In the genomic region with DNA sequence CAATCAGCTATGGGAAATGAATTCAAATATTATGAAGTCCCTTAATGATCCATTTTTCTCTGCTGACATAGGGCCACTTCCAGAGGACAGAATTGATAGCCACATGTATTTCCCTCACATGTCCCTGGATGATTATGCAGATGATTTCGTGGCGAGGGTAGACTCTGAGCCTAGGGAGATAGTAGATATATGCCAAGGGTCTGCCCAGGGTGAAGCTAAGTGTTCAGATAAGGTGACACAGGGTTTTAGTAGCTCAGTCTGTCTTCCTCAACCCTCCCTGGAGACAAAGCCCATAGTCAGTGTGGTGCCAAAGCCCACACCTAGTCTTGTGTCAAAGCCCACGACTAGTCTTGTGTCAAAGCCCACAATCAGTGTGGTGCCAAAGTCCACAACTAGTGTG, we compare ENCODE assay signal across 39 mouse cellular contexts. TPM values are rescaled to one million over a fixed set of nuclear protein-coding genes. Genes with fewer than 3 reads are reported as not detected.
"Had no signal": no experiment of that assay in that cellular context is flagged by ENCODE, and none has a peak within 500 bp of the region (broad histone marks: within the 10 kb centered on the region; RNA-seq: fewer than 3 reads in every experiment).

No protein-coding gene starts in this region.

- H3K4me3 ChIP-seq: gastrocnemius, adult 2 months; heart, embryonic 13.5 days; heart, embryonic 15.5 days; hindbrain, embryonic 13.5 days; hindbrain, embryonic 15.5 days; kidney, embryonic 15.5 days; limb, embryonic 13.5 days; limb, embryonic 15.5 days; liver, embryonic 12.5 days had no signal

- H3K9ac ChIP-seq: heart, embryonic 13.5 days; heart, embryonic 15.5 days; hindbrain, embryonic 13.5 days; hindbrain, embryonic 15.5 days; kidney, embryonic 15.5 days; limb, embryonic 13.5 days; limb, embryonic 15.5 days; liver, embryonic 12.5 days had no signal

- H3K27ac ChIP-seq: gastrocnemius, adult 2 months; heart, embryonic 13.5 days; heart, embryonic 15.5 days; hindbrain, embryonic 13.5 days; hindbrain, embryonic 15.5 days; hindbrain, postnatal 0 days; kidney, embryonic 15.5 days; kidney, postnatal 0 days; limb, embryonic 13.5 days; limb, embryonic 15.5 days; liver, embryonic 12.5 days had no signal

- DNase-seq: gastrocnemius, adult 2 months; gastrocnemius, postnatal 10 days; gastrocnemius, postnatal 25 days; heart, adult 18-20 months; heart, postnatal 14 days; heart, postnatal 36 days; kidney, adult 11 months; kidney, adult 2 months; kidney, adult 9 months; kidney, postnatal 14 days; kidney, postnatal 36 days; layer of hippocampus, adult 9-11 months; layer of hippocampus, postnatal 36 days had no signal

- ATAC-seq: hindbrain, postnatal 0 days; intestine, embryonic 16.5 days; liver, embryonic 12.5 days had no signal

- H3K9me3 ChIP-seq: heart, embryonic 15.5 days; hindbrain, embryonic 13.5 days; hindbrain, embryonic 15.5 days; kidney, embryonic 15.5 days; limb, embryonic 13.5 days; limb, embryonic 15.5 days; liver, embryonic 12.5 days had no signal

- H3K4me2 ChIP-seq: heart, embryonic 11.5 days; heart, embryonic 13.5 days; heart, embryonic 15.5 days; hindbrain, embryonic 13.5 days; hindbrain, embryonic 15.5 days; kidney, embryonic 15.5 days; limb, embryonic 13.5 days; limb, embryonic 15.5 days; liver, embryonic 12.5 days had no signal

- H3K36me3 ChIP-seq: heart, embryonic 13.5 days; heart, embryonic 15.5 days; hindbrain, embryonic 13.5 days; hindbrain, embryonic 15.5 days; kidney, embryonic 15.5 days; limb, embryonic 13.5 days; limb, embryonic 15.5 days; liver, embryonic 12.5 days had no signal

- H3K4me1 ChIP-seq: heart, embryonic 13.5 days; heart, embryonic 15.5 days; hindbrain, embryonic 13.5 days; hindbrain, embryonic 15.5 days; kidney, embryonic 15.5 days; limb, embryonic 13.5 days; limb, embryonic 15.5 days had no signal

RNA-seq across cellular contexts. Expression of gene AU015836, which starts 13.7 kb away (rescaled TPM):
- total RNA-seq: gastrocnemius, adult 2 months; gastrocnemius, postnatal 10 days; gastrocnemius, postnatal 25 days; gastrocnemius, postnatal 4 days; granulocyte monocyte progenitor cell, adult 5-6 weeks; heart, adult 18-20 months; heart, adult 8-10 months; heart, postnatal 14 days; heart, postnatal 36 days; hematopoietic stem cell, adult 5-6 weeks; hindbrain, postnatal 0 days; layer of hippocampus, adult 18-20 months; layer of hippocampus, adult 8-10 months; layer of hippocampus, postnatal 14 days; layer of hippocampus, postnatal 36 days; left cerebral cortex, adult 18-20 months; left cerebral cortex, adult 8-10 months; left cerebral cortex, postnatal 25 days; left cerebral cortex, postnatal 4 days had no signal
- polyA plus RNA-seq: heart, embryonic 11.5 days; heart, embryonic 13.5 days; heart, embryonic 15.5 days; heart, postnatal 0 days; hindbrain, embryonic 11.5 days; hindbrain, embryonic 13.5 days; hindbrain, embryonic 15.5 days; hindbrain, postnatal 0 days; kidney, embryonic 15.5 days; large intestine, adult 2 months had no signal
